In genomic region chr2:38348660-38349420, GRCm38 (mm10) we compare ENCODE assay signal across 11 mouse cellular contexts. TPM values are rescaled to one million over a fixed set of nuclear protein-coding genes. Genes with fewer than 3 reads are reported as not detected.
DNase-seq lines count a peak whose midpoint lies in the region; ATAC-seq and TF ChIP-seq lines count a peak whose summit lies in the region.
"Had no signal": no experiment of that assay in that cellular context is flagged by ENCODE, and none has a peak within 500 bp of the region (broad histone marks: within the 10 kb centered on the region; RNA-seq: fewer than 3 reads in every experiment).

No protein-coding gene starts in this region.

- peak overlapping the region; percentile 29; the same call in 1 of the 2 replicates for H3K4me3 ChIP-seq in heart, postnatal 0 days (ENCODE audit: low read depth, low read length)
- H3K4me3 ChIP-seq in heart, adult 2 months = no peak overlapping the region
- peak overlapping the region; percentile 70 for H3K4me3 ChIP-seq in E14TG2a.4 (replicated peaks; ENCODE audit: low read length)
- peak overlapping the region; percentile 91 for H3K4me3 ChIP-seq in forebrain, embryonic 13.5 days
- H3K4me3 ChIP-seq in limb, embryonic 15.5 days = peak overlapping the region; percentile 42
- no peak overlapping the region for H3K4me3 ChIP-seq in intestine, embryonic 16.5 days (ENCODE audit: low read length)

- intact Hi-C loops in heart, adult 2 months (cut with DNase I) = no loop called here

- H3K9ac ChIP-seq in heart, postnatal 0 days (replicated peaks; ENCODE audit: low read depth, low read length) = no peak overlapping the region
- H3K9ac ChIP-seq in heart, adult 2 months (ENCODE audit: low read depth, low read length) = no peak overlapping the region
- H3K9ac ChIP-seq in forebrain, embryonic 13.5 days = peak overlapping the region; percentile 100
- H3K9ac ChIP-seq in limb, embryonic 15.5 days = no peak overlapping the region
- no peak overlapping the region for H3K9ac ChIP-seq in intestine, embryonic 16.5 days (ENCODE audit: low read depth, low read length)
- H3K9ac ChIP-seq: intestine, embryonic 15.5 days; liver, embryonic 15.5 days had no signal

- no peak for TF ChIP-seq POLR2A in heart, adult 2 months (IDR thresholded peaks at IDR 0.05; ENCODE audit: insufficient read depth, low read depth, low read length)

- no peaks in the 10 kb centered on the region for H3K36me3 ChIP-seq in heart, postnatal 0 days (replicated peaks; ENCODE audit: control insufficient read depth, insufficient read depth, low read length)
- no peaks in the 10 kb centered on the region for H3K36me3 ChIP-seq in heart, adult 2 months (ENCODE audit: control insufficient read depth, insufficient read depth, low read length)
- H3K36me3 ChIP-seq in E14TG2a.4 (ENCODE audit: insufficient read depth, low read length) = no peaks in the 10 kb centered on the region
- peaks cover 6% of the 10 kb centered on the region; the same call in 1 of the 2 replicates for H3K36me3 ChIP-seq in forebrain, embryonic 13.5 days (ENCODE audit: poor library complexity, severe bottlenecking)
- no peaks in the 10 kb centered on the region for H3K36me3 ChIP-seq in limb, embryonic 15.5 days
- no peaks in the 10 kb centered on the region for H3K36me3 ChIP-seq in intestine, embryonic 16.5 days (ENCODE audit: control insufficient read depth, insufficient read depth, low read length)
- H3K36me3 ChIP-seq: intestine, embryonic 15.5 days; liver, embryonic 15.5 days had no signal

- peaks cover 19% of the 10 kb centered on the region for H3K4me1 ChIP-seq in heart, postnatal 0 days (ENCODE audit: control insufficient read depth, insufficient read depth)
- no peaks in the 10 kb centered on the region for H3K4me1 ChIP-seq in heart, adult 2 months (ENCODE audit: control insufficient read depth, insufficient read depth, low read length)
- H3K4me1 ChIP-seq in E14TG2a.4 (replicated peaks; ENCODE audit: low read depth, low read length) = peaks cover 44% of the 10 kb centered on the region
- H3K4me1 ChIP-seq in forebrain, embryonic 13.5 days = peaks cover 76% of the 10 kb centered on the region
- H3K4me1 ChIP-seq in limb, embryonic 15.5 days = peaks cover 44% of the 10 kb centered on the region
- peaks cover 27% of the 10 kb centered on the region for H3K4me1 ChIP-seq in intestine, embryonic 16.5 days (ENCODE audit: control insufficient read depth, insufficient read depth, low read length)

- DNase-seq in heart, postnatal 0 days (ENCODE audit: low spot score) = no peak
- DNase-seq in heart, adult 2 months = no peak
- DNase-seq in spleen, adult 18-20 months = no peak
- DNase-seq in urinary bladder, adult 18-20 months (ENCODE audit: low spot score in 2 of 2) = no peak
- DNase-seq: gastrocnemius, postnatal 36 days had no signal

- H3K79me2 ChIP-seq in heart, adult 2 months (replicated peaks; ENCODE audit: control insufficient read depth, insufficient read depth, low read length) = no peaks in the 10 kb centered on the region

- no peak overlapping the region for H3K4me2 ChIP-seq in heart, postnatal 0 days (ENCODE audit: low read depth, low read length)
- peak overlapping the region; percentile 93 for H3K4me2 ChIP-seq in forebrain, embryonic 13.5 days
- 0 out of 2 replicates have a peak overlapping the region, but pooled peaks have one; percentile 82 for H3K4me2 ChIP-seq in limb, embryonic 15.5 days
- no peak overlapping the region for H3K4me2 ChIP-seq in intestine, embryonic 16.5 days (ENCODE audit: low read depth, low read length)

- no peaks in the 10 kb centered on the region for H3K9me3 ChIP-seq in heart, postnatal 0 days (replicated peaks; ENCODE audit: control insufficient read depth, low read length)
- H3K9me3 ChIP-seq in E14TG2a.4 (ENCODE audit: low read length) = peaks cover 16% of the 10 kb centered on the region
- H3K9me3 ChIP-seq in forebrain, embryonic 13.5 days (replicated peaks) = no peaks in the 10 kb centered on the region
- H3K9me3 ChIP-seq in limb, embryonic 15.5 days = no peaks in the 10 kb centered on the region
- H3K9me3 ChIP-seq in intestine, embryonic 16.5 days (ENCODE audit: control insufficient read depth, low read length) = no peaks in the 10 kb centered on the region
- H3K9me3 ChIP-seq: intestine, embryonic 15.5 days; liver, embryonic 15.5 days had no signal

- TF ChIP-seq CTCF in heart, postnatal 0 days (IDR thresholded peaks at IDR 0.05; ENCODE audit: low read depth) = no peak
- TF ChIP-seq CTCF in heart, adult 2 months (IDR thresholded peaks at IDR 0.05) = no peak
- no peak for TF ChIP-seq CTCF in E14TG2a.4 (conservative IDR thresholded peaks at IDR 0.05; ENCODE audit: low read length)

- H3K27ac ChIP-seq in heart, postnatal 0 days (ENCODE audit: low read depth) = no peak overlapping the region
- no peak overlapping the region for H3K27ac ChIP-seq in heart, adult 2 months
- H3K27ac ChIP-seq in forebrain, embryonic 13.5 days = peak overlapping the region; percentile 99
- H3K27ac ChIP-seq in limb, embryonic 15.5 days = no peak overlapping the region
- no peak overlapping the region for H3K27ac ChIP-seq in intestine, embryonic 16.5 days (ENCODE audit: low read length)
- H3K27ac ChIP-seq: intestine, embryonic 15.5 days; liver, embryonic 15.5 days had no signal

- H3K27me3 ChIP-seq in heart, postnatal 0 days (ENCODE audit: control insufficient read depth, insufficient read depth, low read length) = peaks cover 100% of the 10 kb centered on the region
- peaks cover 36% of the 10 kb centered on the region for H3K27me3 ChIP-seq in heart, adult 2 months (ENCODE audit: control insufficient read depth, insufficient read depth, low read length)
- H3K27me3 ChIP-seq in E14TG2a.4 (ENCODE audit: insufficient read depth, low read length) = peaks cover 99% of the 10 kb centered on the region
- peaks cover 44% of the 10 kb centered on the region for H3K27me3 ChIP-seq in forebrain, embryonic 13.5 days
- H3K27me3 ChIP-seq in limb, embryonic 15.5 days = peaks cover 99% of the 10 kb centered on the region
- peaks cover 90% of the 10 kb centered on the region for H3K27me3 ChIP-seq in intestine, embryonic 16.5 days (replicated peaks; ENCODE audit: control insufficient read depth, insufficient read depth, low read length)

- WGBS in heart, postnatal 0 days = 6% methylated on average over 19 of the region's 19 CpGs
- 7% methylated on average over 19 of the region's 19 CpGs for WGBS in heart, adult 2 months
- 7% methylated on average over 19 of the region's 19 CpGs for WGBS in forebrain, embryonic 13.5 days
- WGBS in limb, embryonic 15.5 days = 18% methylated on average over 19 of the region's 19 CpGs
- 2% methylated on average over 19 of the region's 19 CpGs for WGBS in intestine, embryonic 16.5 days

- TF ChIP-seq EP300 in heart, postnatal 0 days (IDR thresholded peaks at IDR 0.05; ENCODE audit: low read depth) = no peak
- TF ChIP-seq EP300 in heart, adult 2 months (IDR thresholded peaks at IDR 0.05; ENCODE audit: insufficient read depth, low read depth, low read length) = no peak

- ATAC-seq in heart, postnatal 0 days (ENCODE audit: insufficient read depth, low read depth) = no peak
- ATAC-seq in forebrain, embryonic 13.5 days = 0 out of 2 replicates have a peak, but pooled peaks have one; percentile 2
- no peak for ATAC-seq in limb, embryonic 15.5 days (ENCODE audit: insufficient number of reproducible peaks, low FRiP score, low TSS enrichment, low read depth)
- ATAC-seq in intestine, embryonic 16.5 days = no peak
- ATAC-seq: intestine, embryonic 15.5 days had no signal

RNA-seq across cellular contexts. Expression of gene Lhx2, which starts 9.8 kb away (rescaled TPM):
- not detected in 2 replicates for total RNA-seq in heart, postnatal 0 days (2014; rRNA removed; ENCODE audit: low replicate concordance)
- 0.04 TPM in 1 of 2 replicates, not detected in the other for polyA plus RNA-seq in heart, postnatal 0 days (2015; fragmentation: Nextera tagmentation; extraction: Ambion mirVana)
- total RNA-seq in heart, adult 2 months (2021) = not detected
- 0.06 TPM in 1 of 2 replicates, not detected in the other for polyA plus RNA-seq in heart, adult 2 months (2012; rRNA removed)
- 153 and 167 TPM in 2 replicates for polyA plus RNA-seq in forebrain, embryonic 13.5 days (2015; fragmentation: Nextera tagmentation; extraction: Ambion mirVana)
- polyA plus RNA-seq in limb, embryonic 15.5 days (2015; fragmentation: Nextera tagmentation; extraction: Ambion mirVana) = 5.1 and 8.5 TPM in 2 replicates
- 0.05 TPM in 1 of 2 replicates, not detected in the other for polyA plus RNA-seq in intestine, embryonic 16.5 days (2015; fragmentation: Nextera tagmentation; extraction: Ambion mirVana)
- total RNA-seq: gastrocnemius, postnatal 36 days had no signal

Comparison
In these comparisons a context has a peak if more than half of its experiments do, and no peak if none do; other contexts are left out.
1. H3K4me3 ChIP-seq: peak in heart, postnatal 0 days (single experiment), E14TG2a.4 (single experiment), forebrain, embryonic 13.5 days (single experiment) and limb, embryonic 15.5 days (single experiment); none in heart, adult 2 months (single experiment) and intestine, embryonic 16.5 days (single experiment).
2. H3K4me2 ChIP-seq: peak in forebrain, embryonic 13.5 days (single experiment) and limb, embryonic 15.5 days (single experiment); none in heart, postnatal 0 days (single experiment) and intestine, embryonic 16.5 days (single experiment).
3. RNA of gene Lhx2, which starts 9.8 kb away (polyA plus RNA-seq): 153 to 167 TPM in forebrain, embryonic 13.5 days; 5.1 to 8.5 TPM in limb, embryonic 15.5 days, 0.05 TPM in intestine, embryonic 16.5 days, 0.06 TPM in heart, adult 2 months and 0.04 TPM in heart, postnatal 0 days; every median in the first group is over 10 times any median in the second.